Mouse (Mus musculus): ENCODE data around the gene Crip1.

DNA sequence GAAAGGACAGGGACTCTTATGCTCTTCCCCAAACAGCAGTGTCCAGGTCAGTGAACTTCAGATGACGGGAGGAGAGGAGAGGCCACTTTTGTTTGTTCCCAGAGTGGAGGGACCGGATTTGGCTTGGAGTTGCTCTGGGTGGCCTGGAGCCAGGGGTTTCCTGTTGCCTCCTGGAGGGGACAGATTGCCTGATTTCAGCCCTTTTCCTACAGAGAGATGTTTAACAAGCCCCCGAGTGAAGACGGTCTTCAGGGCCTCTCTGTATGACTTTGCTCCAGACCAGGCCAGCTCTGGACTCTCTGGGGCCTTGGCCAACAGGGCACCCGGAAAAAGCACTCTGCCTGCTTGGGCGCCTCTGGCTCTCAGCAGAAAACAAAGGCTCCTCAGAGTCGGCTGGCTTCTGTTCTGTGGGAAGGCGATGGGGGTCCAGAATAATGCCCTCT, 4.6 kb upstream of the Crip1 start:
- no peak for TF ChIP-seq CTCF (IDR thresholded peaks at IDR 0.05; ENCODE audit: low read depth, low read length)
- TF ChIP-seq POLR2A (IDR thresholded peaks at IDR 0.05; ENCODE audit: insufficient read depth, low read length) = no peak
- no peak for TF ChIP-seq EP300 (IDR thresholded peaks at IDR 0.05; ENCODE audit: insufficient read depth, low read depth, low read length)
